Mouse (Mus musculus) forebrain, embryonic 12.5 days (tissue): ENCODE results near the gene Hes5. TPM values are rescaled to one million over a fixed set of nuclear protein-coding genes. Genes with fewer than 3 reads are reported as not detected.
A peak's percentile ranks its signal among the peaks of the same experiment; 100 is the strongest.

Experiments used
- ATAC-seq: fragments of 200-750 bp; cut with Nextera tagmentation; 2 replicates; pipeline ENCODE4 v1.8.0; 2017; ENCODE audit warnings: moderate TSS enrichment; ENCODE audit not compliant: low FRiP score
- H3K27ac ChIP-seq: fragments of 300-500 bp; sonication (generic); 2 replicates; pipeline ENCODE4 v1.5.1; 2016; ENCODE audit warnings: mild to moderate bottlenecking
- H3K27me3 ChIP-seq: fragments of 300-500 bp; sonication (generic); 2 replicates; pipeline ENCODE4 v1.6.1; 2016; ENCODE audit warnings: mild to moderate bottlenecking
- H3K36me3 ChIP-seq: fragments of 300-500 bp; sonication (generic); replicated peaks from 2 replicates; pipeline ENCODE4 v1.6.1; 2016; ENCODE audit warnings: mild to moderate bottlenecking
- H3K4me1 ChIP-seq: fragments of 300-500 bp; sonication (generic); 2 replicates; pipeline ENCODE4 v1.6.1; 2016
- H3K4me2 ChIP-seq: fragments of 300-500 bp; sonication (generic); 2 replicates; pipeline ENCODE4 v1.6.1; 2016; ENCODE audit warnings: mild to moderate bottlenecking, moderate library complexity
- H3K4me3 ChIP-seq: fragments of 300-500 bp; sonication (generic); replicated peaks from 2 replicates; pipeline ENCODE4 v1.5.1; 2016; ENCODE audit warnings: mild to moderate bottlenecking
- H3K9ac ChIP-seq: fragments of 300-500 bp; sonication (generic); 2 replicates; pipeline ENCODE4 v1.6.1; 2016; ENCODE audit warnings: mild to moderate bottlenecking
- H3K9me3 ChIP-seq: fragments of 300-500 bp; sonication (generic); 2 replicates; pipeline ENCODE4 v1.6.1; 2016
- WGBS: fragments of 180-500 bp; shearing (Covaris S2); methylation state at CpG from one replicate; pipeline ENCODE4 v1.1.7; 2016; 5-methylcytosine and 5-hydroxymethylcytosine counted together
- polyA plus RNA-seq: library from polyadenylated mRNA; unstranded; fragments of >200 nt; fragmentation: Nextera tagmentation; extraction: Ambion mirVana; gene quantifications from 2 replicates; pipeline ENCODE4 v1.2.1, GENCODE M21; 2016

The Hes5 gene
- polyA plus RNA-seq, 1 experiment from 2014 or later = 456 TPM

DNA sequence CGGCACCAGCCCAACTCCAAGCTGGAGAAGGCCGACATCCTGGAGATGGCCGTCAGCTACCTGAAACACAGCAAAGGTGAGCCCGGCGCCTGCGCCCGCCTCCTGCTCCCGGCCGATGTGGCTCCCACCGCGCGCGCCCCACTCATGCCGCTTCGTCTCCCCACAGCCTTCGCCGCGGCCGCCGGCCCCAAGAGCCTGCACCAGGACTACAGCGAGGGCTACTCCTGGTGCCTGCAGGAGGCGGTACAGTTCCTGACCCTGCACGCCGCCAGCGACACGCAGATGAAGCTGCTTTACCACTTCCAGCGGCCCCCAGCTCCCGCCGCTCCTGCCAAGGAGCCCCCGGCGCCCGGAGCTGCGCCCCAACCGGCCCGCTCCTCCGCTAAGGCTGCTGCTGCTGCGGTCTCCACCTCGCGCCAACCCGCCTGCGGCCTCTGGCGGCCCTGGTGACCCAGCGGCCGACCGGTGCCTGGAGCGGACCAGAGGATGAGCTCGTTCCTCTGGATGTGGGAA is 559 bp downstream of the Hes5 start:
- H3K27me3 ChIP-seq = peaks cover 39% of the 10 kb centered on the region
- peaks cover 14% of the 10 kb centered on the region; the same call in 1 of the 2 replicates for H3K36me3 ChIP-seq
- WGBS = under 1% methylated on average over 47 of the region's 47 CpGs
- peak overlapping the region; percentile 81 for H3K4me2 ChIP-seq
- peak overlapping the region; percentile 77 for H3K4me3 ChIP-seq
- ATAC-seq = no peak
- peaks cover 81% of the 10 kb centered on the region for H3K4me1 ChIP-seq
- peak overlapping the region; percentile 99 for H3K27ac ChIP-seq
- peak overlapping the region; percentile 98 for H3K9ac ChIP-seq
- no peaks in the 10 kb centered on the region for H3K9me3 ChIP-seq

GRCm38 (mm10) chr4:154961911-154962310 is 1.2 kb downstream of the Hes5 start:
- Histone ChIP-seq H3K27ac (peak overlapping the region; percentile 99), H3K4me2 (peak overlapping the region; percentile 81), H3K9me3 (no peaks in the 10 kb centered on the region), H3K27me3 (peaks cover 34% of the 10 kb centered on the region), H3K4me3 (peak overlapping the region; percentile 77), H3K36me3 (peaks cover 17% of the 10 kb centered on the region; the same call in 1 of the 2 replicates), H3K4me1 (peaks cover 82% of the 10 kb centered on the region), H3K9ac (peak overlapping the region; percentile 98)
- 1% methylated on average over 13 of the region's 13 CpGs for WGBS
- ATAC-seq = no peak

DNA sequence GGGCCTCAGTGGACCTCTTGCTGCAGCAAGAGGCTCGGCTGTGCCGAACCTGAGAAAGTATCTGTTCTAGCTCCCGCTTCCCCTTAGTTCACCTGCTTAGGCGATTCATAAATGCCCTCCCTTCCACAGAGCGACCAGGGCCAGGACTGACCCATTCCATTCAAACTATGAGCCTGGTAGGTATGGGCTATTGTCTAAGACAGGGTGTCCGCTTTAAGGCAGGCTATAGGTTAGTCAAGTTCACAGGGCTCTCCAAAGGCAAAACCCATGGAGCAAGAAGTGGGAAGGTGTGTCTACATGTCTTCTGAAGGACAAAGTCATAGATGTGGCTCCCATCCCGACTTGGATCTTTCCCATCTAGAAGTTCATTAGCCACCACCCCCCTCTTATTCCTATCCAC is 2.0 kb downstream of the Hes5 start:
- peak overlapping the region; percentile 98 for H3K9ac ChIP-seq
- peak overlapping the region; percentile 81 for H3K4me2 ChIP-seq
- H3K4me3 ChIP-seq = peak overlapping the region; percentile 77
- peaks cover 27% of the 10 kb centered on the region for H3K27me3 ChIP-seq
- no peaks in the 10 kb centered on the region for H3K9me3 ChIP-seq
- peaks cover 17% of the 10 kb centered on the region; the same call in 1 of the 2 replicates for H3K36me3 ChIP-seq
- peaks cover 74% of the 10 kb centered on the region for H3K4me1 ChIP-seq
- WGBS = 29% methylated on average over 7 of the region's 7 CpGs
- peak overlapping the region; percentile 99 for H3K27ac ChIP-seq
- ATAC-seq = no peak

- peak overlapping the region; percentile 98 for H3K9ac ChIP-seq
- H3K9me3 ChIP-seq = no peaks in the 10 kb centered on the region
- H3K4me3 ChIP-seq = peak overlapping the region; percentile 77
- 0 out of 2 replicates have a peak, but pooled peaks have one; percentile 1 for ATAC-seq
- H3K36me3 ChIP-seq = peaks cover 17% of the 10 kb centered on the region; the same call in 1 of the 2 replicates
- 9% methylated on average over 11 of the region's 11 CpGs for WGBS
- H3K4me1 ChIP-seq = peaks cover 70% of the 10 kb centered on the region
- H3K4me2 ChIP-seq = peak overlapping the region; percentile 81
- peak overlapping the region; percentile 99 for H3K27ac ChIP-seq
- peaks cover 26% of the 10 kb centered on the region for H3K27me3 ChIP-seq
Measured at GRCm38 (mm10) chr4:154963190-154963836, 2.6 kb downstream of the Hes5 start.

DNA sequence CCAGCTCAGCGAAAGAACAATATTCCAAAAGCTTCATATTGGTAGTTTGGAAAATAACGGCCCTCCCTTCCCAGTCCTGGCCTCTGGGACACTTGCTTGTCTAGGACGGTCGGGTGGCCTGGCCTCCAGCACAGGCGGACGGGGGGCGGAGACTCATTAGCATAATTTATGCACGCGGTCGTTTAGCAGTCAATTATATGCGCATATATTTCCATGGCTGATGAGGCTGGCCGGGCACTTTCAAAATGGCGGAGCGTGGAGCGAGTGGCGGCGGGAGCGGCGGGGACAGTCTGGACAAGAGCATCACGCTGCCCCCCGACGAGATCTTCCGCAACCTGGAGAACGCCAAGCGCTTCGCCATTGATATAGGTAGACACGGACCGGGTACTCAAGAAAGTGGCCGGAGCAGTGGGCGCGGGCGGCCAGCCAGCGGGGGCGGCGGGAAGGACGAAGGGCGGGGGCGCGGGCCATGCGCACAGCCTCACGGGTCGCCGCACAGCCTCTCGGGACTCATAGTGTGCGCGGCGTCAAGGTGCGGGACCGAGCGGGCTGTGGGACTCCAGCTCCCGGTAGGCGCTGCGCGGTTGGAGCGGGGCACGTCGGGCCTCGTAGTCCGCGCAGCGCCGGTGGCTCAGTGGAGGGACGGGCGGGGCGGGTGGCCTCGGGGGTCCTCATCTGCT is 3.3 kb downstream of the Hes5 start, which contains the start of gene Pank4:
Gene Pank4, plus strand, starts transcription at position 223 of the 680 bp plus-strand sequence.
- Histone ChIP-seq H3K4me2 (peak within 1 kb of the TSS; percentile 81), H3K27me3 (peaks cover 19% of the 10 kb centered on the region), H3K27ac (peak within 1 kb of the TSS; percentile 99), H3K4me3 (peak within 1 kb of the TSS; percentile 77), H3K4me1 (peaks cover 64% of the 10 kb centered on the region), H3K9me3 (no peaks in the 10 kb centered on the region), H3K9ac (peak within 1 kb of the TSS; percentile 98), H3K36me3 (peaks cover 19% of the 10 kb centered on the region)
- WGBS = under 1% methylated on average over 61 of the region's 66 CpGs
- ATAC-seq = peak; percentile 86

- Histone ChIP-seq H3K4me1 (peaks cover 58% of the 10 kb centered on the region), H3K4me2 (peak overlapping the region; percentile 81), H3K9ac (peak overlapping the region; percentile 89), H3K36me3 (peaks cover 26% of the 10 kb centered on the region), H3K9me3 (no peaks in the 10 kb centered on the region), H3K4me3 (peak overlapping the region; percentile 77), H3K27me3 (peaks cover 13% of the 10 kb centered on the region), H3K27ac (peak overlapping the region; percentile 99)
- under 1% methylated on average over 36 of the region's 36 CpGs for WGBS
- ATAC-seq = no peak
Measured at GRCm38 (mm10) chr4:154964581-154965235, 4.0 kb downstream of the Hes5 start.

- Histone ChIP-seq H3K9ac (peak overlapping the region; percentile 89), H3K4me3 (peak overlapping the region; percentile 77; the same call in 1 of the 2 replicates), H3K4me2 (peak overlapping the region; percentile 81), H3K27ac (no peak overlapping the region; the same call in 1 of the 2 replicates), H3K36me3 (peaks cover 37% of the 10 kb centered on the region), H3K4me1 (peaks cover 49% of the 10 kb centered on the region), H3K27me3 (peaks cover 8% of the 10 kb centered on the region; the same call in 1 of the 2 replicates), H3K9me3 (no peaks in the 10 kb centered on the region)
- no peak for ATAC-seq
- 78% methylated on average over 3 of the region's 3 CpGs for WGBS
Measured at GRCm38 (mm10) chr4:154965856-154966255, 5.1 kb downstream of the Hes5 start.

GRCm38 (mm10) chr4:154967173-154967572 is 6.5 kb downstream of the Hes5 start:
- Histone ChIP-seq H3K9ac (no peak overlapping the region), H3K4me3 (no peak overlapping the region), H3K27ac (no peak overlapping the region), H3K4me2 (no peak overlapping the region), H3K9me3 (no peaks in the 10 kb centered on the region), H3K4me1 (peaks cover 40% of the 10 kb centered on the region), H3K36me3 (peaks cover 47% of the 10 kb centered on the region), H3K27me3 (peaks cover 5% of the 10 kb centered on the region; the same call in 1 of the 2 replicates)
- 52% methylated on average over 5 of the region's 5 CpGs for WGBS
- ATAC-seq = no peak

DNA sequence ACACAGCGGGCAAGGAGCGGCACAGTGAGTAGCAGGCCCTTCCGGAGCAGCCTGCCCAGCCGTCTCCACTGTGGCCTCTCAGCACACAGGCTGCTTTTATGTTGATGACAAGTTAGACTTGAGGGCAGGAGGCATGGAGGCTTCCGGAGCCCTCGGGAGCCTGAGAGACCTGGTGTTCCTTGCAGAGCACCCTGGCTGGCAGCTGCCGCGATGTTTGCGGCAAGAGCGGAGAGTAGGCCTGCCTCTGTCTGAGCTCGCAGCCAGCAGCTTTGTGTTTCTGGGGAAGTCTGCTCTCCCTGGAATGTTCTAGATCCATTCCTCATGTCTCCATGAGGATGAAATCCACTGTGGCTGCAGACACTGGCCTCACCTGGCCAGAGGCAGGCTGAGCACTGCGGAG is 11.8 kb downstream of the Hes5 start:
- H3K4me3 ChIP-seq = no peak overlapping the region
- H3K27ac ChIP-seq = no peak overlapping the region
- H3K4me2 ChIP-seq = no peak overlapping the region
- H3K9ac ChIP-seq = no peak overlapping the region
- no peak for ATAC-seq
- H3K9me3 ChIP-seq = no peaks in the 10 kb centered on the region
- H3K4me1 ChIP-seq = peaks cover 4% of the 10 kb centered on the region; the same call in 1 of the 2 replicates
- H3K27me3 ChIP-seq = no peaks in the 10 kb centered on the region
- 93% methylated on average over 12 of the region's 12 CpGs for WGBS
- peaks cover 87% of the 10 kb centered on the region for H3K36me3 ChIP-seq

GRCm38 (mm10) chr4:154974163-154974611 is 13.5 kb downstream of the Hes5 start:
- WGBS = 93% methylated on average over 11 of the region's 11 CpGs
- H3K27me3 ChIP-seq = no peaks in the 10 kb centered on the region
- H3K9me3 ChIP-seq = no peaks in the 10 kb centered on the region
- no peak overlapping the region for H3K4me3 ChIP-seq
- H3K9ac ChIP-seq = no peak overlapping the region
- H3K4me1 ChIP-seq = no peaks in the 10 kb centered on the region
- H3K36me3 ChIP-seq = peaks cover 100% of the 10 kb centered on the region
- no peak overlapping the region for H3K4me2 ChIP-seq
- ATAC-seq = no peak
- H3K27ac ChIP-seq = no peak overlapping the region

DNA sequence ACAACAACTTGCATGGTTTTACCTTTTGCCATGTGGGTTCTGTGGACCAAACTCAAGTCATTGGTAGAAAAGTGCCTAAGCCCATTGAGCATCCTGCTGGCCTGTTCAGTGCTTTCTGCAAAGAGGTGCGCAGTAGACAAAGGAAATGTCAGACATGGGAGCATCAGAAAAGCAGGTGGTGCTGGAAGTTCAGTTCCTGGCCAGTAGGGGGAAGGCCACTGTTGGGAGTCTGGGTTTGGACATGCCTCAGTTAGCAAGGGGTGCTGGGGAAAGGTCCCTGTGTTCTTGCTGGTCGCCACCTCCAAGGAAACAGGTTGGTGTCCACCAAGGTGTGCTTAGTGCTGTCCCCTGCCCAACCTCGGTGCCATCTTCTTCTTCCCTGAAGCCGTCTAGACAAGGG is 19.4 kb downstream of the Hes5 start:
- Histone ChIP-seq H3K36me3 (peaks cover 68% of the 10 kb centered on the region), H3K4me3 (no peak overlapping the region), H3K9me3 (no peaks in the 10 kb centered on the region), H3K4me1 (peaks cover 10% of the 10 kb centered on the region), H3K27me3 (peaks cover 17% of the 10 kb centered on the region), H3K9ac (no peak overlapping the region), H3K4me2 (no peak overlapping the region), H3K27ac (no peak overlapping the region)
- 90% methylated on average over 4 of the region's 4 CpGs for WGBS
- no peak for ATAC-seq

DNA sequence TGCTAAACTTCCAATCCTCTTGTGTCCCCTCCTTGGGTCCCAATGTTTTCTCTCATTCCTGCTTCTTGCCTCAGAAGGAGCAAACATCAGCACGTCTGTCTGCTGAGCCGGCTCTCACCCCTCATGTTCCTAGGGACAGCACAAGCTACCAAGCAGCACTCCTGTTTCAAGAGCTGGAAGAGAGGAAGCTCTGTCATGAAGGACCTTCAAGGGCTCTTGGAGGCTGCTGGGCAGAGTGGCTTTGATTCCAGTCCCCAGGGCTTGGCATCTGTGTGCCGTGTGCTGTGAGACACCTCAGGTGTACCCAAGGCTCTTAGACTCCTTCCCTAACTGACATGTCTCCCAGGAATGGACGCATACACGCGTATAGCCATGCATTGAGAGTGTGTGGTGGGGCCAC is 20.4 kb downstream of the Hes5 start:
- 82% methylated on average over 6 of the region's 6 CpGs for WGBS
- ATAC-seq = no peak
- peaks cover 19% of the 10 kb centered on the region for H3K27me3 ChIP-seq
- H3K4me3 ChIP-seq = no peak overlapping the region
- H3K36me3 ChIP-seq = peaks cover 59% of the 10 kb centered on the region
- H3K27ac ChIP-seq = no peak overlapping the region; the same call in 1 of the 2 replicates
- H3K9ac ChIP-seq = no peak overlapping the region
- no peak overlapping the region for H3K4me2 ChIP-seq
- H3K9me3 ChIP-seq = no peaks in the 10 kb centered on the region
- H3K4me1 ChIP-seq = peaks cover 20% of the 10 kb centered on the region
